Mouse (Mus musculus) left cerebral cortex, adult 8-10 months (tissue): Measurements from ENCODE around the gene Eif4a1. TPM values are rescaled to one million over a fixed set of nuclear protein-coding genes. Genes with fewer than 3 reads are reported as not detected.

Experiments
- DNase-seq, 2 experiments: peaks; one replicate each; pipeline ENCODE4 v3.0.0; 2022; ENCODE audit warnings: low spot score in 2 of 2
- total RNA-seq, 4 experiments: library from RNA; stranded (reverse); gene quantifications; 2 replicates each; pipeline ENCODE4 v1.2.4; 2022

The Eif4a1 gene
- total RNA-seq, 4 experiments from 2014 or later, result 268 to 307 (median 295) TPM

GRCm38 (mm10) chr11:69679144-69679543 is 6.9 kb upstream of the Eif4a1 start:
- DNase-seq, result no peak

- no peak for DNase-seq
Measured at GRCm38 (mm10) chr11:69671726-69672124, 498 bp downstream of the Eif4a1 start.

GRCm38 (mm10) chr11:69670786-69671725 is 1.2 kb downstream of the Eif4a1 start:
- DNase-seq, result peak; percentile 81 to 90

- no peak for DNase-seq
Measured at GRCm38 (mm10) chr11:69666665-69667005, 5.6 kb downstream of the Eif4a1 start.

- DNase-seq, result peak; percentile 34 to 70
Measured at GRCm38 (mm10) chr11:69665961-69666664, 6.1 kb downstream of the Eif4a1 start, which contains the start of gene Cd68. Gene Cd68, minus strand, starts transcription at chr11:69666153.

GRCm38 (mm10) chr11:69665457-69665960 is 6.7 kb downstream of the Eif4a1 start:
- no peak for DNase-seq

- DNase-seq, result no peak
Measured at GRCm38 (mm10) chr11:69664841-69665240, 7.4 kb downstream of the Eif4a1 start.

GRCm38 (mm10) chr11:69663795-69664194 is 8.4 kb downstream of the Eif4a1 start:
- no peak for DNase-seq

GRCm38 (mm10) chr11:69662967-69663671 is 9.1 kb downstream of the Eif4a1 start:
- DNase-seq, result no peak

- peak; percentile 84 to 96 for DNase-seq
Measured at GRCm38 (mm10) chr11:69662213-69662966, 9.8 kb downstream of the Eif4a1 start, which contains the start of gene Mpdu1. Gene Mpdu1, minus strand, starts transcription at chr11:69662642.

GRCm38 (mm10) chr11:69661221-69661881 is 10.9 kb downstream of the Eif4a1 start:
- no peak for DNase-seq

GRCm38 (mm10) chr11:69657462-69657881 is 14.8 kb downstream of the Eif4a1 start:
- DNase-seq, result no peak

GRCm38 (mm10) chr11:69656617-69657461 is 15.4 kb downstream of the Eif4a1 start:
- DNase-seq, result no peak

- no peak for DNase-seq
Measured at GRCm38 (mm10) chr11:69656065-69656455, 16.2 kb downstream of the Eif4a1 start.

GRCm38 (mm10) chr11:69655264-69656064 is 16.8 kb downstream of the Eif4a1 start, which contains the start of gene Sox15:
Gene Sox15, plus strand, starts transcription at chr11:69655314.
- peak in 1 of 2 experiments; percentile 62 for DNase-seq

- no peak for DNase-seq
Measured at GRCm38 (mm10) chr11:69654760-69655159, 17.5 kb downstream of the Eif4a1 start.

GRCm38 (mm10) chr11:69653399-69653798 is 18.8 kb downstream of the Eif4a1 start:
- no peak for DNase-seq

- DNase-seq, result no peak
Measured at GRCm38 (mm10) chr11:69645860-69646259, 26.4 kb downstream of the Eif4a1 start.
